Mouse (Mus musculus): ENCODE measurements around the gene Zfp534.
A peak's percentile ranks its signal among the peaks of the same experiment; 100 is the strongest.
"Not testable (repeated sequence)": the region's sequence is repeated elsewhere in the genome, so short reads cannot be mapped to it uniquely, and the experiment has no call there.

Gene Zfp534

DNA sequence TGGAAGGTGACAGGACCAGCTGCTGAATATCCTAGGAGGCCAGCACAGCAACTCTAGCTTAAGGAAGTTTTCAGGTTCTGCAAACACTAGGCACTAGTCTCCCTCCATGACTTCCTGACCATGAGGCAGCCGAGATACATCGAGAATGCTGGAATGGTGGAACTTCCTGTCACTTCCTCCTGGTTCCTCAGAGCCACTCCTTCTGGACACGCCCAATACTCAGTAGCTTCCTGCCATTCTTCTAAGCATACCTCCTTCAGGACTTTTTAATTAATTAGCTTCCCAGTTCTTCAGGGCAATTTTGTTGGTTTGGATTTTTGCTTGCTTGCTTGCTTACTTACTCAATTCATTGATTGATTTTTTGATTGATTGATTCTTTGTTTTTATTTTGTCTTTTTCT is at the start of gene Zfp534:
Gene Zfp534, minus strand, starts transcription at position 101 of the 400 bp plus-strand sequence.
- DNase-seq (ENCODE audit: low read depth, low spot score), result peak; percentile 37

DNA sequence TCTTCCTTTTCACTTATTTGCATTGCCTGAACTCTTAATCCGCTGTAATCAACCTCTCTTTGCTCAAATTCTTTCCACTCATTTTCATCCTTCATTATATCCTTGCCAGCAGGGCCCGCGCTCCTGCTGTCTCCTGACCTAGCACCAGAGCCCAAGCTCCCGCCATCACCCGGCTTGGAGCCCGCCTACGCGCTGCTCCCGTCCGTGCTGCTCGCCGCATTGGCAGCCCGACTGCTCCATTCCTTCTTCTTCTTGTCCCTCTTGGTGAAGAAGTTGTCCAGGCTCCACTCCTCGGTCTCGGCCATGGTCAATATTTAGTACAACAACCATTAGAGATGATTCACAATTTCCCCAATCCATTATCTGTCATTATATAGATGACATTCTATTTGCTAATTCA is 43.9 kb upstream of the Zfp534 start:
- DNase-seq (ENCODE audit: low read depth, low spot score), result peak; percentile 10

DNA sequence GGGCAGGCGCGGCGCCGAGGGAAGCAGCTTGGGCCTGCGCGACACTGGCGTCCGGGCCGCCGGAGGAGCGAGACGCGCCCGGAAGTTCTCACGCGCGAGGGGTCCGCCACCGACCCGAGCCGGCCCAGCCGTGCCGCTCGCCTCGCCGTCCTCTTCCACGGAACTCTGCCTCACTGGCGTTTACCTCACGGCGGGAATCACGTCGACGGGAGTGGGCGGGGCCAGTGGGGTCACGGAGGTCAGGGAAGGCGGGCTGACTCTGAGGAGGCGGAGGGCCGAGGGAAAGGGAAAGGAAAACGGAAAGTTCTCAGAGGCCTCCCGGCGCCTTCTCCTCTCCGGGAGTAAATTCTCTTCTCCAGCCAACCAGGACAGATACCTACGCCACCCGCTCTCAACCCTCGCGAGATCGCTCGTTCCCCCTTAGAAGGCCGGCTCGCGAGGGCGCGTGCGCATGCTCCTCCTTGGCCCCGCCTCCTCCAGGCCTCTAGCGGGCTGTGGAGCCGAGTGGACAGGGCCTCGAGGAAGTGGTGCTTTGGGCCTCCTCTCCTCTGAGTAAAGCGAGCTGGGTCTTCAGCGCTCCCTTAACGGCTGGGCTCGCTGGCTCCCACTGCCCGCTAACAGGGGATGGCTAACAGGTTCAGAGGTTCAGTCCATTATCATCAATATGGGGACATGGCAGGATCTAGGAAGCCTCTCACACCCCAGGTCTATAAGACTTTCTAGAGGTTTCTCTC is 36.5 kb upstream of the Zfp534 start:
- peak; percentile 93 for DNase-seq (ENCODE audit: low read depth, low spot score)

DNA sequence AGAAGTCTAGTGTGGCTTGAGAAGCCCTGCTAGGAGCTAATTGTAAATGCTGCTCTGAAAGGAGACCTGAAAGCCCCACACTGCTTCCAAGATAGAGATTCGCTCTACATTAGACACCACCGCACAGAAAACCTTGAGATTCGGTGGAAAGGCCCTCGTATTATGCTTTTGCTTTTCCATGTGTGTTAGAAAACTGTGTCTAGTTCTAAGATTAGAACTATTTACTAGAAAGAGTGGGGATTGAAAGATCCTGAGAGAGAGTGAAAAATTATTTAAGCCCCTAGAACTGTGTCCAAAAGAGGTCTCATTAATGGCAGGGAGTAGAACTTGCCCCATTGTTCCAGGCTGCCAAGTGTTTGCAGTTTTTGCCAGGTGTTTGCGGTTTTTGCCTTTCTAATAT is 47.1 kb downstream of the Zfp534 start:
- not testable (repeated sequence) for DNase-seq (ENCODE audit: low read depth, low spot score)

DNA sequence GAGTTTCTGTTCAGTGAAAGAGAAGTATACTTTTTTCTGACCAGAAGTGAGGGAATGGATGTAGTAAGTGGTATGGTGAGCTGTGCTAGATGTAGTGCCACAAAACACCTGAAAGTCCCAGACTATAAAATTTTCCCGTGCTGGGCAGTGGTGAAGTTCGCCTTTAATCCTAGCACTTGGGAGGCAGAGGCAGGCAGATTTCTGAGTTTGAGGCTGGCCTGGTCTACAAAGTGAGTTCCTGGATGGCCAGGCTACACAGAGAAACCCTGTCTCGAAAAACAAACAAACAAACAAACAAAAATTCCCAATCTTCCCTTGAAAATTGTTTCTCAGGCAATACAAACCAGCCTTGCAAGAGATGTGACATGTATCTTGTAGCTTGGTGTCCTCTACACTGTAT is 54.9 kb downstream of the Zfp534 start:
- not testable (repeated sequence) for DNase-seq (ENCODE audit: low read depth, low spot score)

DNA sequence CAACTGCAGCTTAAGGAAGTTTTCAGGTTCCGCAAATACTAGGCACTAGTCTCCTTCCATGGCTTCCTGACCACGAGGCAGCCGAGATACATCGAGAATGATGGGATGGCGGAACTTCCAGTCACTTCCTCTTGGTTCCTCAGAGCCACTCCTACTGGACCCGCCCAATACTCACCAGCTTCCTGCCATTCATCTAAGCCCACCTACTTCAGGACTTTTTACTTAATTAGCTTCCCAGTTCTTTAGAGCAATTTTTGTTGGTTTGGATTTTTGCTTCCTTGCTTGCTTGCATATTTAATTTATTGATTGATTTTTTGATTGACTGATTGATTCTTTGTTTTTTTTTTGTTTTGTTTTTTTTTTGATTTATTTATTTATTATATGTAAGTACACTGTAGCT is 59.9 kb downstream of the Zfp534 start, which contains the start of gene Zfp979:
Gene Zfp979, minus strand, starts transcription at position 101 of the 400 bp plus-strand sequence.
- DNase-seq (ENCODE audit: low read depth, low spot score), result not testable (repeated sequence)

DNA sequence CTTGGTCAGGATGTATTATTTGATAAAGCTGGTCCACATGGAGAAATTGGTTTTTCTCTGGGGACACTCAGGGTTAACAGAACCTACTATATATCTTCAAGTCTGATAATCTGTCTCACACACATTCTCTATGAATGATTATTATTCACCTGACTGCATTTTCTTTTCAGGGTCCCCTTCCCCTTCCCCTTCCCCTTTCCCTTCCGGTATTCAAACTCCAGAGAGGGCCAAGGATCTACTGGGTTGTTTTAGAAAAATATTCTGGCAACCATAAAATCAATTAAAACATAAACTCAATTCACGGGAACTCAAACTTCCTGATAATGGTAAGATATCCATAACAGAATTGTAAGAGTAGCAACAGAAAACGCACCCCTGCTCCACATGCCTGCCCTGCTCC is 60.4 kb downstream of the Zfp534 start:
- DNase-seq (ENCODE audit: low read depth, low spot score), result not testable (repeated sequence)

DNA sequence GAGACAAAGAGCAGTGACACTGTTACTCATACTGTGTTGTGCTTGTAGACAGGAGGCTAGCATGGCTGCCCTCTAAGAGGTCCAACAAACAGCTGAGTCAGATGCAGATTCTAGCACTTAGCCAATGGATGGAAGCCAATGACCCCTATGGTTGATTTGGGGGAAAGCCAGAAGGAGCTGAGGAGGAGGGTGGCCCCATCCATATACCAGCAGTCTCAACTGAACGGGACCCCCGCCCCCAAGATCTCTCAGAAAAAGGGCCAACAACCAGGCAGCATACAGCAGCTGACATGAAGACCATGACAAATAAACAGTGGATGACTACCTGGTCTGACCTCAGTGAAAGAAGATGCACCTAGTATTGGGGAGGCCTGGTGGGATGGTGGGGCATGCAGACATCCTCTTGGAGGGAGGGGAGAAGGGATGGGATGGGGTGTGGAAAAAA is 68.5 kb downstream of the Zfp534 start:
- DNase-seq (ENCODE audit: low read depth, low spot score), result not testable (repeated sequence)

All from R1 (cell line).